Mouse (Mus musculus): ENCODE results near the gene Ppp4r1.

The Ppp4r1 gene

GRCm38 (mm10) chr17:65864742-65865141 is 82.4 kb downstream of the Ppp4r1 start:
- peak in 1 of 2 experiments; percentile 34 for DNase-seq

- DNase-seq: no peak
Observed at GRCm38 (mm10) chr17:65865265-65865664, 82.9 kb downstream of the Ppp4r1 start.

- DNase-seq: no peak
Observed at GRCm38 (mm10) chr17:65866201-65866600, 83.8 kb downstream of the Ppp4r1 start.

- DNase-seq: no peak
Observed at GRCm38 (mm10) chr17:65867996-65868395, 85.6 kb downstream of the Ppp4r1 start.

- no peak for DNase-seq
Observed at GRCm38 (mm10) chr17:65869720-65870119, 87.3 kb downstream of the Ppp4r1 start.

- DNase-seq: peak; percentile 74 to 85
Observed at GRCm38 (mm10) chr17:65870146-65870545, 87.8 kb downstream of the Ppp4r1 start.

GRCm38 (mm10) chr17:65871641-65872041 is 89.3 kb downstream of the Ppp4r1 start:
- DNase-seq: no peak

GRCm38 (mm10) chr17:65872051-65872450 is 89.7 kb downstream of the Ppp4r1 start:
- no peak for DNase-seq

- DNase-seq: peak; percentile 66 to 72
Observed at GRCm38 (mm10) chr17:65872652-65873051, 90.3 kb downstream of the Ppp4r1 start.

- no peak for DNase-seq
Observed at GRCm38 (mm10) chr17:65873156-65873555, 90.8 kb downstream of the Ppp4r1 start.

- DNase-seq: no peak
Observed at GRCm38 (mm10) chr17:65873834-65874233, 91.5 kb downstream of the Ppp4r1 start.

GRCm38 (mm10) chr17:65877026-65877425 is 94.7 kb downstream of the Ppp4r1 start:
- no peak for DNase-seq

GRCm38 (mm10) chr17:65884061-65884669 is 101.8 kb downstream of the Ppp4r1 start:
- DNase-seq: no peak

GRCm38 (mm10) chr17:65884691-65885397 is 102.5 kb downstream of the Ppp4r1 start:
- peak; percentile 99 to 100 for DNase-seq

- no peak for DNase-seq
Observed at GRCm38 (mm10) chr17:65885398-65885696, 103.0 kb downstream of the Ppp4r1 start.

- DNase-seq: peak in 1 of 2 experiments; percentile 32
Observed at GRCm38 (mm10) chr17:65885697-65886529, 103.5 kb downstream of the Ppp4r1 start, which contains the start of gene Ralbp1. TSS of gene Ralbp1 (minus strand) at chr17:65885798.

- no peak for DNase-seq
Observed at GRCm38 (mm10) chr17:65886571-65886970, 104.2 kb downstream of the Ppp4r1 start.

- no peak for DNase-seq
Observed at GRCm38 (mm10) chr17:65889476-65889875, 107.1 kb downstream of the Ppp4r1 start.

All from lung, postnatal 4 days (tissue).